Mouse (Mus musculus) splenic B cell, adult 2 months (primary cell): Measurements from ENCODE around the gene Edil3.

Experiments
- DNase-seq: peaks from one replicate; pipeline ENCODE4 v3.0.0-alpha.2; 2011; ENCODE audit warnings: low read depth, low spot score
- H3K27me3 ChIP-seq: 2 replicates; pipeline ENCODE4 v1.6.1; 2012; ENCODE audit warnings: mild to moderate bottlenecking, low read length, moderate library complexity, mixed read lengths; ENCODE audit not compliant: control insufficient read depth, poor library complexity, insufficient read depth, severe bottlenecking
- H3K36me3 ChIP-seq: 2 replicates; pipeline ENCODE4 v1.6.1; 2012; ENCODE audit warnings: mild to moderate bottlenecking, low read length, moderate library complexity, mixed read lengths; ENCODE audit not compliant: control insufficient read depth, poor library complexity, insufficient read depth, severe bottlenecking

Edil3 gene

DNA sequence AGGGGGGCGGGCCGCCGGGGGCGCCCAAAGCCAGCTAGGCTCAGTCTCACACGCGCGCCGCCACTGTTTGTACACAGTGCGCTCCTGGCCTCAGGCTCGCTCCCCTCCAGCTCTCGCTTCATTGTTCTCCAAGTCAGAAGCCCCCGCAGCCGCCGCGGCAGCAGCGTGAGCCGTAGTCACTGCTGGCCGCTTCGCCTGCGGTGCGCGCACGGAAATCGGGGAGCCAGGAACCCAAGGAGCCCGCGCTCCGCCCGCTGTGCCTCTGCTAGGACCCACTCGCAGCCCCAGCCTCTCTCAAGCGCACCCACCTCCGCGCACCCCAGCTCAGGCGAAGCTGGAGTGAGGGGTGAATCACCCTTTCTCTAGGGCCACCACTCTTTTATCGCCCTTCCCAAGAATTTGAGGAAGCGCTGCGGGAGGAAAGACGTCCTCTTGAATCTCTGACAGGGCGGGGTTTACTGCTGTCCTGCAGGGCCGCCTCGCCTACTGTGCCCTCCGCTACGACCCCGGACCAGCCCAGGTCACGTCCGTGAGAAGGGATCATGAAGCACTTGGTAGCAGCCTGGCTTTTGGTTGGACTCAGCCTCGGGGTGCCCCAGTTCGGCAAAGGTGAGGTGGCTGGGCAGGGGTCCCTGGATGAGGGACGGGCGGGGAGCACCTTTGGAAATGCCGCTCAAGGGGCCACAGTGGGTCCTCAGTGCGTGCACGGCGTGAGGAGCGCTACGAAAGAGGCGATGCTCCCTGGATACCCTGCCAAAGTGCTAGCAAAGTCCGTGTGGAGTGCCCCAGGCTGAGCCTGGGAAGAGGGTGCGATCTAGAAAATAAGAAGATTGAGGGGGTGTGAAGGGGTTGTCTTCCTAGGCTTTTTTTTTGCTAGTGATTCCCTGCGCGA is at the start of gene Edil3:
Gene Edil3, plus strand, starts transcription at position 33 of the 892 bp plus-strand sequence.
- peaks cover 2% of the 10 kb centered on the region for H3K27me3 ChIP-seq
- no peak for DNase-seq

DNA sequence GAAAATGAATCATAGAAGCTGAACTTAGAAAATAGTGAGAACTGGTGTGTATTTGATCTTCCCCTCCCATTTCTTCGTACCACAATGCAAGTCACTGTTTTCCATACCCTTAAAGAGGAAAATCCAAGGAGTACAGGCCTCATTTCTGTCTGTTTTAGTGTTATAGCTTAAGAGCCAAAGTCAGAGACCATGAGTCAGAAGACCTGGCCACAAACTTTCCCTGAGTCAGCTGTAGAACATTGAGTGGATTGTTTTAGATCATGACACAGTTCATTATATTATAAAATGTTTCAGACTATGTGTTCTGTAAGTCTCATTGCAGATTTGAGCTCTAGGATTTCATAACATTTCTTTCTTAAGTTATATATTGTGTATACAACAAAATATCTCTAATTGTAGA is 22.1 kb upstream of the Edil3 start:
- H3K36me3 ChIP-seq = no peaks in the 10 kb centered on the region
- DNase-seq = no peak
- no peaks in the 10 kb centered on the region for H3K27me3 ChIP-seq

More for the DNA sequence above, at the start of gene Edil3:
- H3K36me3 ChIP-seq = no peaks in the 10 kb centered on the region

- Histone ChIP-seq H3K27me3 (no peaks in the 10 kb centered on the region), H3K36me3 (no peaks in the 10 kb centered on the region)
- no peak for DNase-seq
These were observed 20.3 kb upstream of the Edil3 start for GRCm38 (mm10) chr13:88801006-88801405.

DNA sequence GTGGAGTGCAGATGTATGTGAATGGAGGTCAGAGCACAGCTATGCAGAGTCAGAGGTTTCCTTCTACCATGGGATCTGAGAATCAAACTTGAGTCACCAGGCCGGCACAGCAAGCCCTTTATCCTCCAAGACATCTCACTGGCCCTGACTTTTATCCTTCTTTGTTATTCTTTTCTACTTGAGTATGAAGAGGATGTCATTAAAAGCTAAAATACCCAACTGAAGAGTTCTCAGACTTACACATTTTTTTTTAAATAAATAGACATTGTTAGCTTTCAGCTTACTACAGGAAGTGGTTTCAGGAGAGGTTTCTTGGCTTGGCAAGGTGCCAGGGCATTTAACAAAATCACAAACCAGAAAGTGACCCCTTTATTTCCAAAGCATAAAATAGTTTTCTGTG is 15.4 kb upstream of the Edil3 start:
- no peaks in the 10 kb centered on the region for H3K36me3 ChIP-seq
- no peak for DNase-seq
- H3K27me3 ChIP-seq = no peaks in the 10 kb centered on the region

DNA sequence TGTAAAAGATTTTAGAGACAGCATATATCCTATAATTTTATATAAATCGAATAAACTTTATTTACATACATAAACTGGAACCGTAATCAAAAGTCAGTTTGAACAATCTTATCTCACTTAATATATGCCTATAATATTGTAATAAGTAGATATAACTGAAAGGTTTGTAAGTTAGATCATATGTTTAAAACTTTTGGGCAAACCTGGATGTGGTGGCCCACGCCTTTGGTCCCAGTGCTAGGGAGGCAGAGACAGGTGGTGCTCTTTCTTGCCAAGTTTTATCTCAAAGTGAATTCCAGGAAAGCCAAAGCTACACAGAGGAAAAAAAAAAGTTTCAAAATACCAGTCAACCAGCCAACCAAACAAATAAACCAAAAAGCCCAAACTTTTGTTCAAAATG is 15.0 kb upstream of the Edil3 start:
- no peaks in the 10 kb centered on the region for H3K27me3 ChIP-seq
- H3K36me3 ChIP-seq = no peaks in the 10 kb centered on the region
- DNase-seq = no peak

DNA sequence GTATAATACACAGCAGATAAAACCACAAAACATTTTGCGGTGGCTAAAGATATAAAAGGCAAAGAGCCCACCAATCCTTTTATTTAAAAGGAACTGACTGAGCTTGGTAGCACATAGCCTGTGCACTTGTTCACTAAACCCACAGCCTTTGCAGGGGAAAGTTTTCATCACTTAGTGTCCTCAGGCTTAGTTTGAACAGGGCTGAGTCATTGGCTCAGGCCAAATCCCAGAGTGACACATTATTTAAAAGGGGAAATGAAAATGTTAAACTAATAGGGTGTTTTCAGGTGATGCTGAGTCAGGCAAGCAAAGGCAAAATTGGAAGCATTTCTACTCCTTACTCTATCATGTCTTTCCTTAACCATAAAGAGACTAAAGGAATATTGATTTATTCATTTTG is 11.2 kb upstream of the Edil3 start:
- Histone ChIP-seq H3K36me3 (no peaks in the 10 kb centered on the region), H3K27me3 (no peaks in the 10 kb centered on the region)
- no peak for DNase-seq

GRCm38 (mm10) chr13:88820686-88821308 is 475 bp upstream of the Edil3 start:
- Histone ChIP-seq H3K27me3 (peaks cover 2% of the 10 kb centered on the region), H3K36me3 (no peaks in the 10 kb centered on the region)
- no peak for DNase-seq

DNA sequence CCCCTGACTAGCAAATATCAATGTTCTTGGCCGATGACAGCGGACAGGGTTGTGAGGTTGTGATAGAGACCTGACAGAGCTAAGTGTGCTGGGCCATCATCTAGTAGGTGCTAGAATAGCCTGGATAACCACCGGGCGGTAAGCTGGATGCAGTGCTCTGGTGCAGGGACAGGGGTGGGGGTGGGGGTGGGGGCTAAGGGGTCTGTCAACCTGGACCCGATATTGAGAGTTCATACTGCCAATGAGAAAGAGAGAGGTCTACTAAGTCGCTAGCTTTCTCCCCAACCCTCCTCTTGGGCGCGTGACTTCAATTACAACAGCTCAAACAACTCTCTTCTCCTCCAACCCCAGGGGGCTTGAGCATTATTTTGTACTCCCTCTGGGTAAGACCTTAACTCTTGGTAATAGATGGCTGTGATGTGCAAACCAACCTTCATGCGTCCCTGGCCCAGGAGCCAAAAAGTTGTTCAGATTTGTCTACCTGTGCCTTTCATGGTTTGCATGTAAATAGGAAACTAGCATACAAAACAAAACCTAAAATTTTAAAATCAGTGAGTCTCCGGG is 1.1 kb downstream of the Edil3 start:
- no peak for DNase-seq
- H3K27me3 ChIP-seq = peaks cover 2% of the 10 kb centered on the region
- no peaks in the 10 kb centered on the region for H3K36me3 ChIP-seq

DNA sequence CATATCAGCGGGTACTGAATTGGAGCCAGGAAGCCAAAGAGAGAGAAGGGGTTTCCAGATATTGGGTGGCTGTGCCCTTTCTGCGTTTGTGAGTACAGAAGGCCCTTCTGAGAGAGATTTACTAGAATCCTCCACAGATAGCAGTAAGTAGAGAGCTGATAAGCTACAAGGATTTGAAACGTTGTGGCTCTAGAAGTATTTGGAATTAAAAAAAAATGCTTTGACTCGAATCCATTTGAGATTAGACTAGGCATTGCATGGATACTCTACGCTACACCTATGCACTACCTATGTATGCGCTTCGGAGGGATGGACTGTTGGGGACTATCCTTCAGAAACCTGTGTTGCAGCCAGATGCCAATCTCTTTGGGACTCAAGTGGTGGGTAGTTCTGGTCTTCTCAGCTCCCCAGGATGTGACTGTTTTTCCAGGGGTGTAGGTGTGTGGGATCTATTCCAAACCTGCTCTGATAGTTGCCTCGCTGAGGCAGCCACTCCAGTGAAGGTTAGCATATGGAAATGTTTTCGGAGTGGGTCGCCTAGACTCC is 1.8 kb downstream of the Edil3 start:
- peaks cover 2% of the 10 kb centered on the region for H3K27me3 ChIP-seq
- H3K36me3 ChIP-seq = no peaks in the 10 kb centered on the region
- DNase-seq = no peak

DNA sequence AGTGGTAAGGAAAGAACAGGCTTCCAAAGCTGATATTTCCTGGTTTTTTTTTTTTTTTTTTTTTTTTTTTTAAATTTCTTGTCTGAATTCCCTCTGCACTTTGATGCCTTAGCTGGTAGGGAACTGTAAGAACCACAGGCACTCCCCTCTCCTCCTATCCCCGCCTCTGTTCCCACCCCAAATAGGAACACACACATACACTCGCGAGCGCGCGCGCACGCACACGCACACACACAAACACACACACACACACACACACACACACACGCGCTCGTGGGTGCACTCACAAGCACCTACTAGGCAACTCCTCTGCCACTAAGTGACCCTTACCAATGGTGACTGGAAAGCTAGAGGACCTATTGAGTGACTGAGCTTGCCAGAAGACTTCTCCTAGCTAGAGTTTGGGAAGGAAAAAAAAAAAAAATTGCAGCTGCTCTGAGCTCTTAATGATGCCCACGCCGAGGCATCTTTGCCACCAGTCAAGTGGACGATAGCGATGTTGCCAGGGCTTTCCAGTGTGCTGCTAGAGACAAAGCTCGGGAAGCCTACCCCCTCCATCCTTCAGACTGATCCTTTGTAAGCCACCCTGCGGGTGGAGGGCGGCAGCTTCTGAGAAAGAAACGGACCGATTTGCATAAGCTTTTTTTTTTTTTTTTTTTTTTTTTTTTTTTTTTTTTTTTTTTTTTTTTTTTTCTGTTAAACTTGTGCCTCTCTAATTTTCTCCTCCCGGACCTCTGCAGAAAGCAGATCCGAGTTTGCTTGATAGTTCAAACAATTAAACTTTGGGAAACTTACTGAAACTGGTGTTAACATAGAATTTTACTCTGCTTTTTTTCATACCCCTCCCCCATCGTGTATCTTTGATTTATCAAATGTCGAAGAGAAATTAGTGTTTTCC is 2.5 kb downstream of the Edil3 start:
- H3K36me3 ChIP-seq = no peaks in the 10 kb centered on the region
- H3K27me3 ChIP-seq = peaks cover 2% of the 10 kb centered on the region
- DNase-seq = peak; percentile 11

DNA sequence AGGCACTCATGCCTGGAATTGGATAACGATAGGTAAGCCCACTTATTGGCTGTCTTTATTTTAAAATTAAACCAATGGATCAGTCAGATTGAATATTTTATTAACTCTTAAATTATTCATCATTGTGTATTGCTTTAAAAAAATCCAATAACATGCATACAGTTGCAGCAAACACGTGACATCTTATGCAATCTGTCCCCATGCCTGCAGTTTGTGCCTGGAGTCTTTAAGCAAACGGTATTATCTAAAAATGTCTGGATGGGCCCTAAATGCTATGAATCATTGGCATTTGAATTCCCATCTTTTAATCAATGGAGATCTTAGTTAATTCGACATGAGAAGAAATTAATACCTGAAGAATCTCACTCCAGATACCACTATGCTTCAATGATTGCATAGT is 3.2 kb downstream of the Edil3 start:
- no peak for DNase-seq
- Histone ChIP-seq H3K36me3 (no peaks in the 10 kb centered on the region), H3K27me3 (peaks cover 2% of the 10 kb centered on the region)

DNA sequence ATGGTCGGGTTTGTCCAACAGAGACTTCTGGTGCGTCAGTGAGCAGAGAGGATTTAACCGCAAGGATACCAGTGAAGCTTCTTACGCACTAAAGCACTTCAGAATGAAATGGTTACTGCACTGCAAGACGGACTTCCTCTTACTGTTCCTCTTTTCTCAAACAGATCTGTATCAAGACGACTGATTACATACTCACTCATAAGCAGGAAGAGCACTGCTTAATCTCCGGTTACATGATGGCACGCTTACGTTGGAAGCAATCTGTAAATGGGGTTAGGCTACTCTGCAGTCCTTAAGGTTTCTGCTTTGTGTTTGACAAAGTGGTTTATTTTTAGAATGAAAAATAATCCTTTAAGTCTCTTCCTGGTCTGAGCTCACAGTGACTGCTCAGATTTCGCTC is 7.1 kb downstream of the Edil3 start:
- no peaks in the 10 kb centered on the region for H3K36me3 ChIP-seq
- H3K27me3 ChIP-seq = no peaks in the 10 kb centered on the region; the same call in 1 of the 2 replicates
- DNase-seq = peak; percentile 65

DNA sequence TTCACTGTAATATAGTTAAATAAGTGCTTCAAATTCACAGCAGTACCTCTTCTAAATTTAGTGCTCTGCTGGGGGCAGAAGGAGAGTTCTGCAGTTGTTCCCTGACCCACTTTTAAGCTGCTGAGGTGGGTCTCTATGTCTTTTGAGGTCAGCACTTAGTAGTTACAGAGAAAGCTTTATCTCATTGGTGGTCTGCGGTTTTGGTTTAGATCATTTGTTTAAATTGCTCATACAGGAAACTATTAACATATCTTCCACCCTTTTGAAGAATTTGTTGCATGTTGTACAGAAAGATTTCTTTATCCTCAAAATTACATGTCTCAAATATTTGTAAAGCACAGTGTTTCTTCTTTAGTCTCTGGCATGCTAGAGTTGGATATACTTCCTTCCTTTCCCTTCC is 12.5 kb downstream of the Edil3 start:
- no peak for DNase-seq
- Histone ChIP-seq H3K36me3 (no peaks in the 10 kb centered on the region), H3K27me3 (no peaks in the 10 kb centered on the region)

- H3K36me3 ChIP-seq = no peaks in the 10 kb centered on the region
- no peaks in the 10 kb centered on the region for H3K27me3 ChIP-seq
- no peak for DNase-seq
These were observed 28.5 kb downstream of the Edil3 start for GRCm38 (mm10) chr13:88849739-88850138.
